Mouse (Mus musculus) stomach, embryonic 15.5 days (tissue): ENCODE data around the gene Tmem207. TPM values are rescaled to one million over a fixed set of nuclear protein-coding genes. Genes with fewer than 3 reads are reported as not detected.
"Not testable (repeated sequence)": the region's sequence is repeated elsewhere in the genome, so short reads cannot be mapped to it uniquely, and the experiment has no call there.

Experiments used
- ATAC-seq: fragments of 200-750 bp; cut with Nextera tagmentation; 2 replicates; pipeline ENCODE4 v1.8.0; 2017; ENCODE audit warnings: low read depth, moderate number of reproducible peaks, moderate TSS enrichment; ENCODE audit not compliant: insufficient read depth, low FRiP score
- H3K27ac ChIP-seq: fragments of 300-500 bp; sonication (generic); 2 replicates; pipeline ENCODE4 v1.5.1; 2015; ENCODE audit warnings: mild to moderate bottlenecking, inconsistent platforms
- H3K27me3 ChIP-seq: fragments of 300-500 bp; sonication (generic); replicated peaks from 2 replicates; pipeline ENCODE4 v1.6.1; 2015; ENCODE audit warnings: inconsistent platforms
- H3K36me3 ChIP-seq: fragments of 300-500 bp; sonication (generic); 2 replicates; pipeline ENCODE4 v1.6.1; 2015; ENCODE audit warnings: inconsistent platforms
- H3K4me1 ChIP-seq: fragments of 300-500 bp; sonication (generic); 2 replicates; pipeline ENCODE4 v1.6.1; 2015; ENCODE audit warnings: inconsistent platforms
- H3K4me2 ChIP-seq: fragments of 300-500 bp; sonication (generic); 2 replicates; pipeline ENCODE4 v1.6.1; 2015; ENCODE audit warnings: mild to moderate bottlenecking, inconsistent platforms
- H3K4me3 ChIP-seq: fragments of 300-500 bp; sonication (generic); replicated peaks from 2 replicates; pipeline ENCODE4 v1.5.1; 2015; ENCODE audit warnings: inconsistent platforms
- H3K9ac ChIP-seq: fragments of 300-500 bp; sonication (generic); 2 replicates; pipeline ENCODE4 v1.6.1; 2015; ENCODE audit warnings: inconsistent platforms
- H3K9me3 ChIP-seq: fragments of 300-500 bp; sonication (generic); 2 replicates; pipeline ENCODE4 v1.6.1; 2016; ENCODE audit warnings: inconsistent platforms
- WGBS: fragments of 180-500 bp; shearing (Covaris S2); methylation state at CpG from one replicate; pipeline ENCODE4 v1.1.7; 2015; 5-methylcytosine and 5-hydroxymethylcytosine counted together
- polyA plus RNA-seq: library from polyadenylated mRNA; unstranded; fragments of >200 nt; fragmentation: Nextera tagmentation; extraction: Ambion mirVana; gene quantifications from 2 replicates; pipeline ENCODE4 v1.2.1, GENCODE M21; 2015

The Tmem207 gene
- polyA plus RNA-seq, 1 experiment from 2014 or later = not detected

DNA sequence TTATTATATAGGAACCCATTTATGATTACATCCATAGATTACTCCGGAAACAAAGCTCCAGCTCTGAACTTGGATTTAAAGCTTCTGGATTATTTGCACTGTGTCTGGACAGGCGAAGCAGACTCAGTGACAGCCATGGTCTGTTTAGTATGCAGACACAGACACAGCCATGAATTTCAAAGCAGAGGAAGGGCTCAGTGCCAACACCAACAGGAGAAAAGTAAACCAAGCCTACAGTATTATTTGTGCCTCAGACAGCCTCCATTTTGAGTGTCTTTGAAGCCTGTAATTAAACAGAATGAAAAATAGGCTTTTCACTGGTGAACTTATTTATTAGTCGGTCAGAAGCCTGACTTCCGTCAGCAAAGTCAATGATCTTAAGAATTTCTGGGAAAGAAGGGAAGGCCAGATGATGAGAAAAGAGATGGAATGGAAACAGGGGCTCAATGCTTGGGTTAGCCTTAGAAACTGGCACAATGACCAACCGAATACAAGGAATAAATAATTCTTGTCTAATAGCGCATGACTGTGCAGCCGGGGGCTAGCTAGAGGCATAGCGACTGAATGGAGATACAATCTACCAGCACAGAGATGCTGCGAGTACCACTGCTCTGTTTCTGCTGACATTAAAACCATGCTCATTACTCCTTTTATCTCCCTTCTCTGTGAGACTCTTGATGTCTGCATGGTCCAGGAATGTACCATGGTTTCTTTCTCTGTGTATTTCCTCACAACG lies 1.5 kb upstream of the Tmem207 start:
- Histone ChIP-seq H3K4me2 (no peak overlapping the region), H3K9me3 (no peaks in the 10 kb centered on the region), H3K36me3 (no peaks in the 10 kb centered on the region), H3K27me3 (no peaks in the 10 kb centered on the region), H3K4me1 (no peaks in the 10 kb centered on the region), H3K4me3 (no peak overlapping the region), H3K9ac (no peak overlapping the region), H3K27ac (no peak overlapping the region)
- 57% methylated on average over 10 of the region's 10 CpGs for WGBS
- no peak; the same call in 1 of the 2 replicates for ATAC-seq

DNA sequence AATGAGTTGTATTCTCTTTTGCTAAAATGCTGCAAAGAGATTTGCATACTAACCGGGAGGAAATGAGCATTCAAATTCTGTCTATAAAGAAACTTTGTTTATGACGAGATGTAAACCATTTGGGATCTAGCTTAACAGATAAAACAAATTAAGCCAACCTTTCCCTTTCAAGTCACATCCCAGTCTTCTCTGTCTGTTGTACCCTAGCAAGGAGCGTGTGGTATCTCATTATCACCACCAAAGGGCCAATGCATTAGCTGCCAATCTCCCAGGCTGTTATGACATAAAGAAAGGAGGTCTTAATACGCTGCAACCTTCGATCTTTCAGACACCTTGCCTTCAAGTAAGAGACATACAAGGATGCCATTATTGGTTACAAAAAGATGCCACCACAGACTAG lies 737 bp downstream of the Tmem207 start:
- Histone ChIP-seq H3K27me3 (no peaks in the 10 kb centered on the region), H3K9me3 (no peaks in the 10 kb centered on the region), H3K27ac (no peak overlapping the region), H3K9ac (no peak overlapping the region), H3K4me2 (no peak overlapping the region), H3K4me3 (no peak overlapping the region), H3K36me3 (no peaks in the 10 kb centered on the region), H3K4me1 (no peaks in the 10 kb centered on the region)
- WGBS = 80% methylated on average over 5 of the region's 5 CpGs
- no peak for ATAC-seq

DNA sequence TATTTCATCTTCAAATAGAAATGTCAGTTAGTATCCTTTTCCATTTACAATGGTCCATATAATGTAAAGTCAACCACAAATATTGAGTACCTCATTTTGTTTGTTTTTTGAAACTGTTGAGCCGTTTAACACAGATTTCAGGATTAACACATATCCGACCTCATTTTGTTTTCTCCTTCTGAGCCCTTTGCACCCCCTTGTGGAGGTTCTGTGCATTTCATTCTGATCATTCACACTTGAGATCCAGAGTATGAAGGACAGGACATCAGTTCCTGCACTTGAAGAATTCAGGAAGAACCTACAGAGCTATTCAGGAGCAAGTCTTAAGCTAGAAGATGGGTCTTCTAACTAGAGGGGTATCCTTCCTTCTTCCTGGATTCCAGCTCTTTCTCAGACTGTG lies 7.0 kb downstream of the Tmem207 start:
- no peaks in the 10 kb centered on the region for H3K4me1 ChIP-seq
- H3K4me3 ChIP-seq = no peak overlapping the region
- no peaks in the 10 kb centered on the region for H3K27me3 ChIP-seq
- no peak overlapping the region for H3K27ac ChIP-seq
- no peak overlapping the region for H3K4me2 ChIP-seq
- H3K9ac ChIP-seq = no peak overlapping the region
- 50% methylated on average over 2 of the region's 2 CpGs for WGBS
- no peaks in the 10 kb centered on the region for H3K9me3 ChIP-seq
- no peak for ATAC-seq
- H3K36me3 ChIP-seq = no peaks in the 10 kb centered on the region

DNA sequence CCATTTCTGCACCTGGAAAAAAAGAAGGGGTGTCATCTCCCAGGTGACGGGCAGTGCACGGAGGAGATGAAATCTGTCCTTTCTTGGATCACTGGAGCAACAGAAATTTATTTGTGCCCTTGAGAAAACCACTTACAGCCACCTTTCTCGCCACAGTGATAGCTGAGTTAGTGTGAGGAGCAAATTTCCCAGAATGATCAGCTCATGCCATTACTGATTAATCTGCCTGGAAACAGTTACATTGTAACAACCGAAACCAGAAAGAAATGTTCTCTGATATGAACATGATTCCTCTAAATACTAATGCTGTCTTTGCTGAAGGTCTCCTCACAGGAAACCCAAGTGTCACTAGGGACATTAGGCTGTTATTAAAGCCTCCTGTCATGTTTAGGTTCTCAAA lies 21.6 kb downstream of the Tmem207 start:
- H3K4me3 ChIP-seq = no peak overlapping the region
- WGBS = 67% methylated on average over 4 of the region's 4 CpGs
- no peak overlapping the region for H3K27ac ChIP-seq
- no peaks in the 10 kb centered on the region for H3K4me1 ChIP-seq
- no peak overlapping the region for H3K4me2 ChIP-seq
- ATAC-seq = no peak
- H3K9ac ChIP-seq = no peak overlapping the region
- H3K27me3 ChIP-seq = no peaks in the 10 kb centered on the region
- H3K36me3 ChIP-seq = no peaks in the 10 kb centered on the region
- H3K9me3 ChIP-seq = no peaks in the 10 kb centered on the region

DNA sequence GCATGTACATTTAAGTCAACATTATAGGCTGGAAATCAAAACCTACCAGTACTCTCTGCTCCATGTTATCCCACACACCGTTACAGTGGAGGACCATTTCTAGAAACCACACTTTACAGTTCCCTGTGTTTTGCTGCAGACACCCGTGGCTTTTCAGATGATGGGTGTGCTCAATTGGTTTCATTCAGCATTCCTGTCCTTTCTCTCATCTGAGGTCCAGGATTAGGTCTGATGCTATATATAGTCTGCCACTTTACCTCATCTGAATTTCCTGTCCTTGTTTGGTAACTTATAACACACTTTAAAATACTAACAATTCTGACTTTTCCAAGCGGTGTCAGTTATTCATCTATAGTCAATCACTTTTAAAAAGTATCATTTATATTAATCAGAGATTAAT lies 25.8 kb downstream of the Tmem207 start:
- Histone ChIP-seq H3K4me1 (no peaks in the 10 kb centered on the region), H3K4me3 (no peak overlapping the region), H3K4me2 (no peak overlapping the region), H3K36me3 (no peaks in the 10 kb centered on the region), H3K9ac (no peak overlapping the region), H3K9me3 (no peaks in the 10 kb centered on the region), H3K27ac (no peak overlapping the region), H3K27me3 (no peaks in the 10 kb centered on the region)
- 73% methylated on average over 3 of the region's 3 CpGs for WGBS
- ATAC-seq = no peak

DNA sequence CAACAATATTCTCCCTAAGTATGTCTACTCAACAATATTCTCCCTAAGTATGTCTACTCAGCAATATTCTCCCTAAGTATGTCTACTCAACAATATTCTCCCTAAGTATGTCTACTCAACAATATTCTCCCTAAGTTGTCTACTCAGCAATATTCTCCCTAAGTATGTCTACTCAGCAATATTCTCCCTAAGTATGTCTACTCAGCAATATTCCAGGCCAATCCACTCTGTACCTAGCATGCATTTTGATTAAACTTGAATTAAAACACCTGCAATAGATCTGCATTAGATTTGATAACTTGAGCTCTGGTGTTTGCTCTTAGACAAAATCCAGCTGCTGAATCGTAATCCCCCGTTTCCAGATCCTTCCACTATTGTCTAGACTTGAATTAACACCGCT lies 26.9 kb downstream of the Tmem207 start:
- not testable (repeated sequence) for H3K4me3 ChIP-seq, ATAC-seq, H3K9ac ChIP-seq, H3K4me2 ChIP-seq, H3K36me3 ChIP-seq, H3K9me3 ChIP-seq, H3K4me1 ChIP-seq, H3K27me3 ChIP-seq, H3K27ac ChIP-seq
- WGBS = 52% methylated on average over 3 of the region's 3 CpGs

DNA sequence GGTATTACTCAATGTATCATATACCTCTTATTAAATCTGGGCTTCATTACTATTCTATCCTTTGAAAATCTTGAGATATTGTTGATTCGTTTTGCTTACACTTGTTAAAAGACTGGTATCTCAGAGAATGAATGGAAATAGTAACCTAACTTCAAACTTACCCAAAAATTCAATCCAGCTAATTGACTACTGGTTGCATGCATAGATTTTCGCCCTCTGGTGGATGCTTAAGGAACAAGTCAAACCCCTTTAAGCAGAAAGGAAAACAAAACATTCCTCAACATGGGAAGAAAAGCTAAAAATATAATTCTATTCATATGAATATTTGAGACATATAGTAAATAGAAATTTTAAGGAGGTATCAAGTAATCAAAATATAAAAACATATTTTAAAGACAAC lies 30.8 kb downstream of the Tmem207 start:
- ATAC-seq = no peak
- 13% methylated on average over 2 of the region's 2 CpGs for WGBS
- Histone ChIP-seq H3K4me1 (no peaks in the 10 kb centered on the region), H3K9ac (no peak overlapping the region), H3K4me2 (no peak overlapping the region), H3K27me3 (no peaks in the 10 kb centered on the region), H3K36me3 (no peaks in the 10 kb centered on the region), H3K9me3 (no peaks in the 10 kb centered on the region), H3K27ac (no peak overlapping the region), H3K4me3 (no peak overlapping the region)

DNA sequence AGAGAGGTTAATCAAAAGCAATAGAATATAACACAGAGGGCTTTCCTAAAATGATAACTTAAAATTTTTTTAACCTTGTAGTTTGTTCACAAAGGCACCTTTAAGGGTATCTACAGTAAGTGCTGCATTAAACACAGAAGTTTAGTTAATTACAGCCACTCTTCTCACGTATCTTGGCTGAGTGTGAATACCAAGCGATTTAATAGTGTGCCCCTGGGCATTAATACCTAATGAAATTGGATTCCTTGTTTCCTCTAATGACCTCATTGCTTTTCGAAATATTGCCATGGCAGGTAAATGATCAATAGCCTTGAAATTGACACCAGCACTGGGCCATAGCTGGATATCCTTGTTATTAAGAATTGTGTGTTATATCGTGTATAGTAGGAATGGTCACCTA lies 55.3 kb downstream of the Tmem207 start:
- H3K27ac ChIP-seq = no peak overlapping the region
- no peak overlapping the region for H3K4me3 ChIP-seq
- WGBS = 86% methylated on average over 4 of the region's 4 CpGs
- no peaks in the 10 kb centered on the region for H3K27me3 ChIP-seq
- H3K4me1 ChIP-seq = no peaks in the 10 kb centered on the region
- no peak overlapping the region for H3K9ac ChIP-seq
- H3K36me3 ChIP-seq = no peaks in the 10 kb centered on the region
- H3K4me2 ChIP-seq = no peak overlapping the region
- H3K9me3 ChIP-seq = no peaks in the 10 kb centered on the region
- ATAC-seq = no peak

DNA sequence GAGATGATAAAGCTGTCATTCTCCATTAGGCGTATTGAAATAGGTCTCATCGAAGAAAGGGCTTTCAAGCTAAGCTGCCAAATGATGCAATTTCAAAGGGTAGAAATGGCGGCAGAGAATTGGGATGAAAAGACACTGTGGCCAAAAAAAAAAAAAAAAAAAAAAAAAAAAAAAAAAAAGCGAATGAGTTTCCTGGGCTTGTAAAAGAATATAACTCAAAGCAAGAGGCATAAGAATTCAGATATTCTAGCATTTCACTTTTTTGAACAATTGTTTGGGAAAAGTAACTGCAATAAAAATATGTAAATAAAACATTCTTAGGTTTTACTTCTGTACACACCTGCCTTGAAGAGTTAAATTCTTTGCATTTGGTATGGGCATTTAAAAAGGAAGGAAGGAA lies 60.0 kb downstream of the Tmem207 start:
- H3K9me3 ChIP-seq = no peaks in the 10 kb centered on the region
- no peak overlapping the region for H3K4me3 ChIP-seq
- H3K36me3 ChIP-seq = no peaks in the 10 kb centered on the region
- ATAC-seq = no peak
- H3K4me2 ChIP-seq = no peak overlapping the region
- H3K4me1 ChIP-seq = no peaks in the 10 kb centered on the region
- H3K27me3 ChIP-seq = no peaks in the 10 kb centered on the region
- WGBS = 85% methylated on average over 4 of the region's 4 CpGs
- H3K9ac ChIP-seq = no peak overlapping the region
- H3K27ac ChIP-seq = no peak overlapping the region

DNA sequence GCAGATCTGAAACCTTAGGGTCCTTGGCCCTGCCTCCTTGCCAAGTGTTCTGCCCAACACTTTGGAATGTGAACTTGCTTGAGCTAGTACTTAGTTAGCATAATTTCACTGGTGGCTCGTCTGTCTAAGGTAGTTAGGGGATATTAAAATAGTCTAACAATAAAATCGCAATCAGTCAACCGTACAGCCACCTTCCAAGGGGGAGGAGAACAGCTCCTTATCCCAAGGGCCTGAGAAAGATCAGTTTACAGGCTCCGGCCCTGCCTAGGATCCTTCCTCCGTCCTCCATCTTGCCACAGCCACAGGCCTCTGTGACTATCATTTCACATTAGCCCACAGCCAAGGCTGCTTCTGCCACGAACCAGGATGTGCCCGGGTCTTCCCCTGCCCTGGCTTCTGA lies 63.7 kb downstream of the Tmem207 start, which contains the start of gene Cldn16:
TSS of gene Cldn16 (plus strand) at position 301 of the 400 bp plus-strand sequence.
- Histone ChIP-seq H3K4me2 (no peak within 1 kb of the TSS), H3K27ac (no peak within 1 kb of the TSS), H3K9me3 (no peaks in the 10 kb centered on the region), H3K27me3 (no peaks in the 10 kb centered on the region), H3K4me3 (no peak within 1 kb of the TSS), H3K36me3 (no peaks in the 10 kb centered on the region), H3K9ac (no peak within 1 kb of the TSS), H3K4me1 (no peaks in the 10 kb centered on the region)
- 77% methylated on average over 7 of the region's 7 CpGs for WGBS
- no peak for ATAC-seq

DNA sequence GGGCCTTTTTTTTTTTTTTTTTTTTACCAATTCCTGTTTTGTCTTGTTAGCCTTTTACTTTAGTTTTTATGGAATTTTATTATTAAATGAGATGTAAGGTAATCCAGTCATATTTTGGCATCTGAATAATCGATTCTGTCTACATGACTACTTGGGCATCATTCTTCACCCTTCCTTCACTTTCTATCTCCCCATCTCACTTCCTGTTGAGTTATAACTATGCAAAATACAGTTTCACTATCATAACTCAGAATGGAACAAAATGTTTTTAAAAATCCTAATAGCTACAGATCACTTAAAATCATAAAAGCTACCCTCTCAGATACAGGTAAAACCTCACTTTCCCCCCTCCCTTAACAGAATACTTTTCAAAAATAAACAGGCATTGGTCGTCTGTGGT lies 70.4 kb downstream of the Tmem207 start:
- Histone ChIP-seq H3K36me3 (no peaks in the 10 kb centered on the region), H3K4me2 (no peak overlapping the region), H3K4me1 (no peaks in the 10 kb centered on the region), H3K9ac (no peak overlapping the region), H3K9me3 (no peaks in the 10 kb centered on the region), H3K4me3 (no peak overlapping the region), H3K27me3 (no peaks in the 10 kb centered on the region), H3K27ac (no peak overlapping the region)
- ATAC-seq = no peak
- 78% methylated on average over 2 of the region's 2 CpGs for WGBS

DNA sequence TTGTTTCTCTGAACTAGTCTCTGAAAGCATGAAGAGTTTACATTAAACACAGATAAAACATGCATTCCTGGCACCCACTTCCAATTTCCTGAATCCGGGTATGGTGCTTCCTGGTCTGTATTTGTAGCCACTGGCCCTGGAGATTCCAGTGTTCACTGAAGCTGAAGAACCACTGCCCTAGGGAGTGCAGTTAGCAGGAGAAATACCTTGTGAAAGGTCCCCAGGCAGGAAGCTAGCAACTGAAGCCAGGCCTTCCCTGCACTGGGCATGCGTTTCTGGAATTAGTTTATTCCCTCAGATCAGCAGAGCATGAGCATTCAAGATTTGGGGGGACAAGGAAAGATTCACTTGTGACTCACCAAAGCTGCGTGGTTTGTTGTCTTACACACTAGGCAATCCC lies 72.4 kb downstream of the Tmem207 start:
- no peak overlapping the region for H3K27ac ChIP-seq
- no peaks in the 10 kb centered on the region for H3K9me3 ChIP-seq
- no peak overlapping the region for H3K9ac ChIP-seq
- 50% methylated on average over 3 of the region's 3 CpGs for WGBS
- ATAC-seq = no peak
- H3K4me3 ChIP-seq = no peak overlapping the region
- H3K36me3 ChIP-seq = no peaks in the 10 kb centered on the region
- H3K27me3 ChIP-seq = no peaks in the 10 kb centered on the region
- H3K4me1 ChIP-seq = no peaks in the 10 kb centered on the region
- H3K4me2 ChIP-seq = no peak overlapping the region
